Mouse (Mus musculus) intestine, postnatal 0 days (tissue): Measurements from ENCODE around the gene Sox12. TPM values are rescaled to one million over a fixed set of nuclear protein-coding genes. Genes with fewer than 3 reads are reported as not detected.

Source experiments
- ATAC-seq: fragments of 200-750 bp; cut with Nextera tagmentation; 2 replicates; pipeline ENCODE4 v1.8.0; 2017; ENCODE audit warnings: mild to moderate bottlenecking, moderate TSS enrichment, moderate library complexity
- H3K27ac ChIP-seq: fragments of 300-500 bp; sonication (generic); 2 replicates; pipeline ENCODE4 v1.5.1; 2014; ENCODE audit warnings: mild to moderate bottlenecking, low read depth, low read length, moderate library complexity
- H3K27me3 ChIP-seq: fragments of 300-500 bp; sonication (generic); replicated peaks from 2 replicates; pipeline ENCODE4 v1.6.1; 2014; ENCODE audit warnings: low read length, mixed read lengths; ENCODE audit not compliant: control insufficient read depth, insufficient read depth
- H3K36me3 ChIP-seq: fragments of 300-500 bp; sonication (generic); 2 replicates; pipeline ENCODE4 v1.6.1; 2014; ENCODE audit warnings: mild to moderate bottlenecking, moderate library complexity; ENCODE audit not compliant: control insufficient read depth, insufficient read depth
- H3K4me1 ChIP-seq: fragments of 300-500 bp; sonication (generic); replicated peaks from 2 replicates; pipeline ENCODE4 v1.6.1; 2014; ENCODE audit warnings: antibody characterized with exemption, low read length, mixed read lengths; ENCODE audit not compliant: control insufficient read depth, insufficient read depth
- H3K4me2 ChIP-seq: fragments of 300-500 bp; sonication (generic); replicated peaks from 2 replicates; pipeline ENCODE4 v1.6.1; 2014; ENCODE audit warnings: low read depth, mild to moderate bottlenecking, moderate library complexity
- H3K4me3 ChIP-seq: fragments of 300-500 bp; sonication (generic); 2 replicates; pipeline ENCODE4 v1.5.1; 2014; ENCODE audit warnings: low read depth, low read length
- H3K9ac ChIP-seq: fragments of 300-500 bp; sonication (generic); 2 replicates; pipeline ENCODE4 v1.6.1; 2014; ENCODE audit warnings: mild to moderate bottlenecking, low read depth, low read length
- H3K9me3 ChIP-seq: fragments of 300-500 bp; sonication (generic); 2 replicates; pipeline ENCODE4 v1.6.1; 2016; ENCODE audit warnings: mixed run types; ENCODE audit not compliant: control insufficient read depth
- CTCF ChIP-seq: sonication (generic); IDR thresholded peaks from 2 replicates; pipeline ENCODE4 v1.5.1; 2016; ENCODE audit warnings: low read depth, mild to moderate bottlenecking, control low read depth, antibody characterized with exemption, moderate library complexity
- WGBS: fragments of 180-500 bp; shearing (Covaris S2); extraction: QIAGEN DNeasy Blood & Tissue Kit; methylation state at CpG from one replicate; pipeline ENCODE4 v1.1.7; 2014; 5-methylcytosine and 5-hydroxymethylcytosine counted together
- polyA plus RNA-seq: library from polyadenylated mRNA; unstranded; fragments of >200 nt; fragmentation: Nextera tagmentation; extraction: Ambion mirVana; gene quantifications from 2 replicates; pipeline ENCODE4 v1.2.1, GENCODE M21; 2015

The Sox12 gene
- polyA plus RNA-seq, 1 experiment from 2014 or later, result 2.8 TPM

- Histone ChIP-seq H3K36me3 (no peaks in the 10 kb centered on the region), H3K9me3 (no peaks in the 10 kb centered on the region), H3K9ac (no peak overlapping the region), H3K27ac (no peak overlapping the region), H3K27me3 (no peaks in the 10 kb centered on the region), H3K4me3 (no peak overlapping the region), H3K4me1 (no peaks in the 10 kb centered on the region), H3K4me2 (no peak overlapping the region)
- no peak for ATAC-seq
- 67% methylated on average over 6 of the region's 6 CpGs for WGBS
- no peak for TF ChIP-seq CTCF
Observed at GRCm38 (mm10) chr2:152345393-152345792, 52.5 kb downstream of the Sox12 start.

GRCm38 (mm10) chr2:152344909-152345308, 53.0 kb downstream of the Sox12 start:
- no peak overlapping the region for H3K4me3 ChIP-seq
- no peak for TF ChIP-seq CTCF
- no peak overlapping the region for H3K27ac ChIP-seq
- no peak for ATAC-seq
- H3K27me3 ChIP-seq, result no peaks in the 10 kb centered on the region
- H3K4me2 ChIP-seq, result no peak overlapping the region
- no peak overlapping the region for H3K9ac ChIP-seq
- H3K36me3 ChIP-seq, result no peaks in the 10 kb centered on the region
- 70% methylated on average over 5 of the region's 5 CpGs for WGBS
- H3K9me3 ChIP-seq, result no peaks in the 10 kb centered on the region
- H3K4me1 ChIP-seq, result no peaks in the 10 kb centered on the region

- no peak for ATAC-seq
- H3K4me2 ChIP-seq, result peak overlapping the region; percentile 92
- no peak for TF ChIP-seq CTCF
- WGBS, result 16% methylated on average over 10 of the region's 10 CpGs
- peak overlapping the region; percentile 52 for H3K4me3 ChIP-seq
- H3K36me3 ChIP-seq, result no peaks in the 10 kb centered on the region
- H3K9me3 ChIP-seq, result no peaks in the 10 kb centered on the region
- H3K27me3 ChIP-seq, result no peaks in the 10 kb centered on the region
- 0 out of 2 replicates have a peak overlapping the region, but pooled peaks have one; percentile 45 for H3K9ac ChIP-seq
- H3K4me1 ChIP-seq, result no peaks in the 10 kb centered on the region
- no peak overlapping the region for H3K27ac ChIP-seq
Observed at GRCm38 (mm10) chr2:152344361-152344760, 53.5 kb downstream of the Sox12 start.

Other genes with a start within 250 kb of the Sox12 start
- 74.7 and 83.2 TPM in 2 replicates for gene Csnk2a1, start 171.2 kb downstream of the Sox12 start, polyA plus RNA-seq
- 35.2 and 40.3 TPM in 2 replicates for gene Tbc1d20, start 104.2 kb downstream of the Sox12 start, polyA plus RNA-seq
- gene Rbck1, start 65.4 kb downstream of the Sox12 start, polyA plus RNA-seq, result 44.9 and 50.3 TPM in 2 replicates
- gene Trib3, start 54.0 kb downstream of the Sox12 start, polyA plus RNA-seq, result 2.5 and 2.9 TPM in 2 replicates
- 4.1 and 4.7 TPM in 2 replicates for gene Nrsn2, start 21.4 kb downstream of the Sox12 start, polyA plus RNA-seq
- gene Zcchc3, start 17.0 kb upstream of the Sox12 start, polyA plus RNA-seq, result 15.7 and 18.1 TPM in 2 replicates
- gene 6820408C15Rik, start 17.5 kb upstream of the Sox12 start, polyA plus RNA-seq, result 0.34 and 0.37 TPM in 2 replicates
- gene Defb23, start 66.6 kb upstream of the Sox12 start, polyA plus RNA-seq, result not detected in 2 replicates
- gene Defb20, start 79.0 kb upstream of the Sox12 start, polyA plus RNA-seq, result not detected in 2 replicates
- not detected in 2 replicates for gene Defb22, start 92.1 kb upstream of the Sox12 start, polyA plus RNA-seq
- not detected in 2 replicates for gene Defb26, start 113.6 kb upstream of the Sox12 start, polyA plus RNA-seq
- gene Defb28, start 120.2 kb upstream of the Sox12 start, polyA plus RNA-seq, result not detected in 2 replicates
- gene Defb29, start 142.0 kb upstream of the Sox12 start, polyA plus RNA-seq, result not detected in 2 replicates
- not detected in 2 replicates for gene Gm17416, start 171.3 kb upstream of the Sox12 start, polyA plus RNA-seq
- not detected in 2 replicates for gene Defb21, start 174.7 kb upstream of the Sox12 start, polyA plus RNA-seq
- 0.35 and 0.77 TPM in 2 replicates for gene Defb19, start 182.2 kb upstream of the Sox12 start, polyA plus RNA-seq
- not detected in 2 replicates for gene Defb45, start 201.3 kb upstream of the Sox12 start, polyA plus RNA-seq
- not detected in 2 replicates for gene Defb36, start 206.3 kb upstream of the Sox12 start, polyA plus RNA-seq
- gene Defb25, start 225.0 kb upstream of the Sox12 start, polyA plus RNA-seq, result 0.72 TPM in 1 of 2 replicates, not detected in the other
- gene Rem1, start 228.9 kb upstream of the Sox12 start, polyA plus RNA-seq, result 5.9 and 6.4 TPM in 2 replicates